Mouse (Mus musculus) neural tube, embryonic 14.5 days (tissue): ENCODE measurements at regions not wholly inside any gene's neighbourhood (a gene's known extent, or its start where the extent isn't known, plus 50 kb on each side); places are given as distances from the start of the nearest gene placed in this dataset.

Experiments used
- ATAC-seq: fragments of 200-750 bp; cut with Nextera tagmentation; 2 replicates; pipeline ENCODE4 v1.8.0; 2017; ENCODE audit warnings: low read depth, mild to moderate bottlenecking, moderate TSS enrichment, moderate library complexity
- H3K27ac ChIP-seq: fragments of 300-500 bp; sonication (generic); 2 replicates; pipeline ENCODE4 v1.5.1; 2014; ENCODE audit warnings: low read depth, mild to moderate bottlenecking, control low read depth, low read length, moderate library complexity, mixed read lengths
- H3K27me3 ChIP-seq: fragments of 300-500 bp; sonication (generic); 2 replicates; pipeline ENCODE4 v1.6.1; 2014; ENCODE audit warnings: low read length; ENCODE audit not compliant: control insufficient read depth, insufficient read depth
- H3K36me3 ChIP-seq: fragments of 300-500 bp; sonication (generic); 2 replicates; pipeline ENCODE4 v1.6.1; 2014; ENCODE audit warnings: low read length, mixed read lengths; ENCODE audit not compliant: control insufficient read depth, insufficient read depth
- H3K4me1 ChIP-seq: fragments of 300-500 bp; sonication (generic); 2 replicates; pipeline ENCODE4 v1.6.1; 2014; ENCODE audit warnings: low read length; ENCODE audit not compliant: control insufficient read depth, insufficient read depth
- H3K4me2 ChIP-seq: fragments of 300-500 bp; sonication (generic); 2 replicates; pipeline ENCODE4 v1.6.1; 2014; ENCODE audit warnings: mild to moderate bottlenecking, low read depth, low read length, control low read depth
- H3K4me3 ChIP-seq: fragments of 300-500 bp; sonication (generic); 2 replicates; pipeline ENCODE4 v1.5.1; 2014; ENCODE audit warnings: low read depth, low read length, control low read depth, mixed read lengths
- H3K9ac ChIP-seq: fragments of 300-500 bp; sonication (generic); replicated peaks from 2 replicates; pipeline ENCODE4 v1.6.1; 2014; ENCODE audit warnings: low read depth, mild to moderate bottlenecking, control low read depth, low read length, mixed read lengths
- H3K9me3 ChIP-seq: fragments of 300-500 bp; sonication (generic); 2 replicates; pipeline ENCODE4 v1.6.1; 2016; ENCODE audit warnings: low read length; ENCODE audit not compliant: control insufficient read depth
- WGBS: fragments of 180-500 bp; shearing (Covaris S2); extraction: QIAGEN DNeasy Blood & Tissue Kit; methylation state at CpG from one replicate; pipeline ENCODE4 v1.1.7; 2014; 5-methylcytosine and 5-hydroxymethylcytosine counted together

DNA sequence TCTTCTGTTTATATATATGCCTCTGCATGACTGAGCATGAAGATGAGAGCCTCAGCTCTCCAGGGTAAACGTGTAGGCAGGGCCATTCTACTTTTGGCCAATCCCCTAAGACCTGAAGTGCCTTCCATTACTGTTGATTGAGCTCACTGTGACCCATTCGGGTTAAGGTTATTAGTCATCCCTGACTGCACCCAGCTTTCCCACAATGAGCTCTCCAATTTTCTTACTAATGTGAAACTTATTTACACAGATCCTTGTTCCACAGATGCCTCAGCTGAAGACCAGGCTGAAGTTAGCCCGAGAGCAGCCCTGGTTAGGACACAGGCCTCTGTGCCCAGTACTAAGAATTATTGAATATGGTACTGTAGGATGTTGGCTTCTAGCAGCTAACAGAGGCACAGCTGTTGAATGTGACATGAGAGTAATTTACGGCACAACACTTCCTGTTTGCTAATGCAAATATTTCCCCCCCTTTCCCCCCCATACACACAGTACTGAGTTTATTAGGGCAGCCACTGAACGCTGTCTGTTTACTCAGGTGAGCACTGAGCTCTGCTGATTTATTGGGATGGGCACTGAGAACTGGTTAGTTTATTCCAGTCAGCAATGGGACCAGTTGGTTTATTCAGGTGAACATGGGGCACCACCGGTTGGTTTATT, 141.2 kb upstream of the Dcn start:
- 48% methylated on average over 6 of the region's 6 CpGs for WGBS
- ATAC-seq: no peak
- no peak overlapping the region for H3K9ac ChIP-seq

DNA sequence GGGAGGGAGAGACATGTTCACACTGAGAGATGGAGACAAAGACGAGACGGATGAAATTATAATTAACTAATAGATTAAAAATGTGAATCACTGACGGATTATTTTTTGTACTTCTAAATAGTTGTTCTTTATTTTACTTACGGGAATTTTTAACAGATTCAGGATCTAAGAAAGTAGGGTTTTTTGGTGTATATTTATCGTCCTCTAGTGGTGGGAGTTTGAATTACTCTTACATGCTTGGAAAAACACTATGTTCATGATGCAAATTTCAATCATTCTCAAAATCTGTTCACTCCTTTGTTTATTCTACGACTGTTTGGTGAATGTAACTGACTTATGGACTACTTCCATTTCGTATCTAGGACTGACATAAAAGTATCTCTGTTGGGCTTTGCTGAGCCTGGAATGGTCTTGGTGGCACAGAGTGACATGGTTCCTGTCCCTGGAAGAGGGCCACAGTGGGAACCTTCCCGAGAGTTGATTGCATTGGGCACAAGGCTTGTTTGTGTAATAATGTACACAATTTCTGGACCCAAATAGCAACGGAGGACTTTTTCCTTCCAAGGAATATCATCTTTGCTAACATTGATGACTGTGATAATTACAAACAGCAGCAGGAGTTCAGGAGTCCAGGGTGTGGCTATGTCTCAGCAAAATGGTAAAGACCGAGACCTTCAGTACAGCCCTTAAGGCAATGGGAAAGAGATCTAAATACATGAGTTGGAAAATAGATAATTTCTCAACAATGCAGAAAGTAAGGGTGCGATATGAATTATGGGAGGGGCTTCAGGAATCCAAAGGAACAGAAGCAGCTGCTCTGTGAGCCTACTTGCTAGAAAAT, 139.3 kb upstream of the Dcn start:
- peak; percentile 45 for ATAC-seq
- H3K27me3 ChIP-seq: no peaks in the 10 kb centered on the region
- no peaks in the 10 kb centered on the region for H3K9me3 ChIP-seq
- H3K4me1 ChIP-seq: no peaks in the 10 kb centered on the region
- no peak overlapping the region for H3K4me3 ChIP-seq
- H3K9ac ChIP-seq: no peak overlapping the region
- no peak overlapping the region for H3K27ac ChIP-seq
- 46% methylated on average over 11 of the region's 11 CpGs for WGBS
- H3K36me3 ChIP-seq: no peaks in the 10 kb centered on the region
- H3K4me2 ChIP-seq: no peak overlapping the region

More for the DNA sequence above, 141.2 kb upstream of the Dcn start:
- Histone ChIP-seq H3K4me3 (no peak overlapping the region), H3K27ac (no peak overlapping the region), H3K4me2 (no peak overlapping the region), H3K27me3 (no peaks in the 10 kb centered on the region), H3K9me3 (no peaks in the 10 kb centered on the region), H3K4me1 (no peaks in the 10 kb centered on the region), H3K36me3 (no peaks in the 10 kb centered on the region)

DNA sequence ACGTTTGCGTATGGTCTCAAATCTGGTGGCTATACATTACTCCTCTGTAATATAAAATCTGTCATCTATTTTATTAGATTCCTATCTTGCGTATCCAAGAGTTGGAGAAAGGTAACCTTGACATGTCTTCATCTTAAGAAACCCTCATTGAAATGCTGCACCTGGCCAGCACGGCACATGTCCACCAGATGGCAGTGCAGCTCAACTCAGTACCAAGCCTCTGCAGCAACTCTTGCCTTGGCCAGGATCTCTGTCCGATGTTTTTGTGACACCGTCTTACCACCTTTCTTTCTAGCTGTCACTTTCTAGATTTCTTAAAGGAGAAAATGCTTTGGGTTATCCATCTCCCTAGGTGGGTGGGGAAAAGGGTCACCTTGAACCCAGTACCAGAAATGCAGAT, 134.1 kb upstream of the Dcn start:
- Histone ChIP-seq H3K27ac (no peak overlapping the region), H3K27me3 (no peaks in the 10 kb centered on the region), H3K4me1 (no peaks in the 10 kb centered on the region), H3K36me3 (no peaks in the 10 kb centered on the region), H3K9ac (no peak overlapping the region), H3K9me3 (no peaks in the 10 kb centered on the region), H3K4me3 (no peak overlapping the region), H3K4me2 (no peak overlapping the region)
- ATAC-seq: peak; percentile 78
- WGBS: 30% methylated on average over 6 of the region's 6 CpGs

DNA sequence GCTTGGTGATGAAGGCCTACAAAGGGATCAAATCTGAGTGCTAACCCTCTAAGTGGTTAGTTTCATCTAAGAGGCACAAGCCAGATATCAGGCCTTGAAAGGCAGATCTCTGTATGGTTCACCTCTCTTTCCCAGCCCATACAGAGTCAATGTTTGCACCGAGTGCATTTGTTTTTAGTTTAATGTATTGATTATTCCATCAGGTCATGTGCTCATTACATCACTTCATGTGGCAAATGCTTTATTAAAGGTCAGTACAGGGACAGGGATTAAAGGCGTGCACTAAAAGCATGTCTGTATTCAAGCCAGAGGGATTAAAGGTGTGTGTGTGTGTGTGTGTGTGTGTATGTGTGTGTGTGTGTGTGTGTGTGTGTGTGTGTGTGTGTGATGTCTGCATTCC, 132.5 kb upstream of the Dcn start:
- WGBS: 94% methylated on average over 2 of the region's 2 CpGs
- H3K4me2 ChIP-seq: no peak overlapping the region
- H3K27ac ChIP-seq: no peak overlapping the region
- no peaks in the 10 kb centered on the region for H3K36me3 ChIP-seq
- H3K4me1 ChIP-seq: no peaks in the 10 kb centered on the region
- ATAC-seq: no peak
- H3K9ac ChIP-seq: no peak overlapping the region
- H3K27me3 ChIP-seq: no peaks in the 10 kb centered on the region
- no peak overlapping the region for H3K4me3 ChIP-seq
- no peaks in the 10 kb centered on the region for H3K9me3 ChIP-seq

DNA sequence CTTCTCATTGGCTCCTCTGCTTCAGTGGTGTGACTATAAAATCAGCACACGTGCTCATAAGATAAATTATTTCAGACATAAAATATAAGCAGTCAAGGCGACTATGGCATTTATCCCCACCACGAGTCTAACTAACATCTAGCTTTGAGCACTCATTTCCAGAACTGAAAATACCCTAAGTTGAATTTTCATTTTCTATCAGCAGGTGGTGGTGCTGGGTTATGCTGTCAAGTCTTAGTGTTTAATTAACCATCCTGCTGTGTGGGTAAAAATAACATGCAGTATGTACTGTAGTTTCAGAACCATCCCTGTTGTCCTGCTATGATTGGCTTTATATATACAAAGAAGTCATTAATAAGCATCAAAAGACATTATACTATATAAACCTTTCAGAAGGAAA, 110.8 kb upstream of the Dcn start:
- Histone ChIP-seq H3K4me1 (no peaks in the 10 kb centered on the region), H3K9me3 (no peaks in the 10 kb centered on the region), H3K27ac (no peak overlapping the region), H3K4me2 (no peak overlapping the region), H3K9ac (no peak overlapping the region), H3K4me3 (no peak overlapping the region), H3K36me3 (no peaks in the 10 kb centered on the region), H3K27me3 (no peaks in the 10 kb centered on the region)
- no peak for ATAC-seq
- WGBS: 77% methylated on average over 3 of the region's 3 CpGs

DNA sequence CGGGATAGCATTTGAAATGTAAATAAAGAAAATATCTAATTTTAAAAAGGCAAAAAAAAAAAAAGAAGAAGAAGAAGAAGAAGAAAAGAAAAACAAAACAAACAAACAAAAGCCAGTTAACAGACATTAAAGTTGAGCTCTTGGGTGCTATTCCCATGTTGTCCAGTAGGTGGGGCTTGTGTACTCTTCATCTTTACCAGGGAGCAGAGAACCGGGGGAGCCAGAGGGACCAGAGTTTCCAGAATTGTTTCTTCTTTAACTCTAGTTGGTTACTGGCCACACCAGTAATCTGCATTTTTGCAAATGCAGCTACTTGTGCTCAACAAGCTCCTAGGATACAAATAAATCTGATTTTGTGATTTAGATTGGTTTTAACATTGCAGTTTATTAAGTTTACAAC, 103.6 kb upstream of the Dcn start:
- Histone ChIP-seq H3K36me3 (no peaks in the 10 kb centered on the region), H3K4me1 (no peaks in the 10 kb centered on the region), H3K27ac (no peak overlapping the region), H3K4me3 (no peak overlapping the region), H3K9ac (no peak overlapping the region), H3K27me3 (no peaks in the 10 kb centered on the region), H3K9me3 (no peaks in the 10 kb centered on the region), H3K4me2 (no peak overlapping the region)
- 3% methylated on average over 2 of the region's 2 CpGs for WGBS
- no peak for ATAC-seq

DNA sequence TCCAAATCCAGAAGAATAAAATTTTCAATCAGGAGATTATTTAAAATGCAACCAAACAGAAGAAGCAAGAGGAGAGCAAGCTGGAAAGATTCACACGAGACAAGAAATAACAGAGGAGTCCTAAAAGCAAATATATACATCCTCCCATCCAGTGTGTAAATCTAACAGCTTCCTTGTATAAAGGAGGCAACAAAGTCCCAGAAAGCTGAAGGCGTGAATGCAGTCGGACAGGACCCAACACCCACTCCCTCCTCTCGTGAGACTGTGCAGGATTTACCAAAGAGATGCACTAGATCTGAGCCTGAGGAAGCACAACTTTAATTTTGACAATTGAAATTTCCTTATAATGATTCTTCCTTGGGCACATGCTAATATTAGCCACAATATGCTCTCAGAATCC, 103.0 kb upstream of the Dcn start:
- WGBS: 64% methylated on average over 4 of the region's 4 CpGs
- Histone ChIP-seq H3K27ac (no peak overlapping the region), H3K36me3 (no peaks in the 10 kb centered on the region), H3K9ac (no peak overlapping the region), H3K4me1 (no peaks in the 10 kb centered on the region), H3K27me3 (no peaks in the 10 kb centered on the region), H3K9me3 (no peaks in the 10 kb centered on the region), H3K4me2 (no peak overlapping the region), H3K4me3 (no peak overlapping the region)
- ATAC-seq: no peak

DNA sequence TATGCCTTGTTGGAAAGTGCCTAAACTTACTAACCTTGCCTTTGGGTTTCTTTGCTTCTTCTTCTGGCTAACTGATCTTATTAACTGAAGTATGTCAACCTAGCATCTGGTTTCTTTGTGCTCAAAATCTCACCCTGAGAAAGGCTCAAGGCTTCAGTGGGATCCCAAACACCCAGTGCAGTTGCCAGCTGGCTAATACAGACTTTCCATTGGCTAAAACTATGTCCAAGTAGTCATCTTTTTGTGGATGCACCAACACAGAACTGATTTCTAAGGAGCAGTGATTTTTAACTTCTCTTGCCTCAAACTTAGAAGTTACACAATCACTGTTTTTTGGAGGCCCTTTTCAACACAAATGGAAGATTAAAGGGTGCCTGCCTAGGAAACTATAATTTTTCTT, 97.8 kb upstream of the Dcn start:
- ATAC-seq: no peak
- Histone ChIP-seq H3K27me3 (no peaks in the 10 kb centered on the region), H3K4me3 (no peak overlapping the region), H3K36me3 (no peaks in the 10 kb centered on the region), H3K4me2 (no peak overlapping the region), H3K4me1 (no peaks in the 10 kb centered on the region), H3K9ac (no peak overlapping the region), H3K9me3 (no peaks in the 10 kb centered on the region), H3K27ac (no peak overlapping the region)

DNA sequence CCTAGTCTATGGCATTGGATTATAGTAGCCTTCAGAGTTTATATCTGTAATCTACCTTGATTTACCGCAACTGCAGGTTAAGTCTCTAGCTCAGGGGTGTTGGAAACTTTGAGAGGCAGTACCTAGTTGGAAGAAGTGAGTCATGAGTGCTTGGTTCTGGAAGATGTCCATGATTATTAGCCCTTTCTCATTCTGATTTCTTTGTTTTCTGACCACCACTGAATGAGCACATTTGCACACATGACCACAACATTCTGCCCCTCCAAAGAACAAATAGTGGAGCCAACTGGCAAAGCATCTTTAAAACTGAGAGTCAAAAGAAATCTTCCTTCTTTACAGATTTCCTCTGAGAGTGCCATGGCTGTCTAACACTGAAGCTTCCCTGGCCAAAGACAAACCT, 95.5 kb upstream of the Dcn start:
- ATAC-seq: no peak
- H3K4me1 ChIP-seq: no peaks in the 10 kb centered on the region
- H3K27me3 ChIP-seq: no peaks in the 10 kb centered on the region
- WGBS: 97% methylated on average over 1 of the region's 1 CpGs
- no peak overlapping the region for H3K9ac ChIP-seq
- no peak overlapping the region for H3K27ac ChIP-seq
- H3K4me2 ChIP-seq: no peak overlapping the region
- no peak overlapping the region for H3K4me3 ChIP-seq
- H3K36me3 ChIP-seq: no peaks in the 10 kb centered on the region
- no peaks in the 10 kb centered on the region for H3K9me3 ChIP-seq
